Mouse (Mus musculus) testis, adult 2 months (tissue): Measurements from ENCODE around the gene Gm28539.
"Not testable (repeated sequence)": the region's sequence is repeated elsewhere in the genome, so short reads cannot be mapped to it uniquely, and the experiment has no call there.

Experiments used
- CTCF ChIP-seq: fragments of 200-500 bp; IDR thresholded peaks from 2 replicates; pipeline ENCODE4 v1.5.1; 2012; ENCODE audit warnings: low read depth, mild to moderate bottlenecking, inconsistent platforms, low read length, moderate library complexity; ENCODE audit not compliant: control insufficient read depth, insufficient read depth, insufficient replicate concordance
- POLR2A ChIP-seq: fragments of 200-500 bp; IDR thresholded peaks from 2 replicates; pipeline ENCODE4 v1.6.1; 2012; ENCODE audit warnings: low read depth, mild to moderate bottlenecking, inconsistent platforms, low read length, moderate library complexity; ENCODE audit not compliant: control insufficient read depth

DNA sequence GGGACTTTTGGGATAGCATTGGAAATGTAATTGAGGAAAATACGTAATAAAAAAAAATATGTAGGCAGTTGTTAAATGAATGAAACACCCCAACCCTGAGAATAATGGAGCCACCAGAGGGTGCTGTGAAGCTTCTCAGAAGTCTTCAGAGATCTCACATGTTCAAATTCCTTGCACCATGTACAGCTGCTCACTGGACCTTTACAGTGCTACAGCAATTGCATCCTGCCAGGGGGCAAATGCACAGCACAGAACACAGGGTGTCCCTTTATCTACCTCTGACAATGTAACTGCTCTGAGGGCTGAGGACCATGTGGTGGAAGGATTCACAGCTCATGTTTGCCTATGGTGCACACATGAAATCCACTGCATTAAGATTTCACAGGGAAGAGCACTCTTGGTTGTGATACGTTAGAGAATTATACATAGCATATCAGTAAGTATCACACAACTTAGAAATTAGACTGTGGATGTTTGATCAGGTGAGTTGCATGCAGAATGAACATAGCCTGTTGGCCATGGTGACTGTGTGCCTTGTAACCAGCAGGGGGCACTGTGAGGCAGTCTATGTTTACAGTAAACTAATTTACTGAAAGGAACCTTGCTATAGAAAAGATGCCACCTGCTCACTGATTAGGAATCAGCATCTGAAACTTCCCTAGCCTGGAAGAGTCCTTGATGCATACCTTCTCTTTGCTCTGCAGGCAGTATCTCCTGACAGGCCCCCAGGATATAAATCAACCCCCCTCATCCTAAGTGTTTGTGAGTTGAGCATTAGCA lies 166.4 kb downstream of the Gm28539 start:
- TF ChIP-seq CTCF = peak; percentile 41; the same call in 1 of the 2 replicates
- TF ChIP-seq POLR2A = not testable (repeated sequence)
